Mouse (Mus musculus): ENCODE results near the gene Pkdcc. TPM values are rescaled to one million over a fixed set of nuclear protein-coding genes. Genes with fewer than 3 reads are reported as not detected.

The Pkdcc gene
- polyA plus RNA-seq, 1 experiment = 33.9 TPM

DNA sequence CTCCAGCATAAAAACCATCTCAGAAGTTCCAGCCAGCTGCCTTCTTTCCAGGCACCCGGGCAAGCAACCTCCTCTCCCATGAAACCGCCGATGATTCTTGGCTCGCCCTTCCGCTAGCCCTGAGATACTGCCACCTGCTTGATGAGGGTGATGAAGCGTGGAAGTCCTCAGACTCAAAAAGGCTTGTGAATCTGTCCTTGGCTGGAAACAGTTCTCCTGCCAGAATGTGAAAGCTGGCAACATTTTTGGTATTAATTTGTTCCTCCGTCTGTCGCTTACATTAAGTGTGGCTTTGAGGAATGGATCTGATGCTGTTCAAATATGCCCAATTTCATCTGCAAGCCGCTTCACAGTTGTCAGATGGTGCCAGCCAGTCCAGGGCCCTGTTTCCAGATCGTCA is 20.1 kb downstream of the Pkdcc start:
- no peaks in the 10 kb centered on the region for H3K4me1 ChIP-seq (ENCODE audit: control insufficient read depth, insufficient read depth, low read length)
- H3K4me3 ChIP-seq (replicated peaks; ENCODE audit: extremely low read depth, low read depth, low read length) = no peak overlapping the region
- DNase-seq = no peak
- 73% methylated on average over 10 of the region's 10 CpGs for WGBS
- no peak for TF ChIP-seq POLR2A (IDR thresholded peaks at IDR 0.05; ENCODE audit: borderline replicate concordance, extremely low read depth, low read depth, low read length)
- no peak for TF ChIP-seq CTCF (IDR thresholded peaks at IDR 0.05; ENCODE audit: insufficient read depth, low read length)

DNA sequence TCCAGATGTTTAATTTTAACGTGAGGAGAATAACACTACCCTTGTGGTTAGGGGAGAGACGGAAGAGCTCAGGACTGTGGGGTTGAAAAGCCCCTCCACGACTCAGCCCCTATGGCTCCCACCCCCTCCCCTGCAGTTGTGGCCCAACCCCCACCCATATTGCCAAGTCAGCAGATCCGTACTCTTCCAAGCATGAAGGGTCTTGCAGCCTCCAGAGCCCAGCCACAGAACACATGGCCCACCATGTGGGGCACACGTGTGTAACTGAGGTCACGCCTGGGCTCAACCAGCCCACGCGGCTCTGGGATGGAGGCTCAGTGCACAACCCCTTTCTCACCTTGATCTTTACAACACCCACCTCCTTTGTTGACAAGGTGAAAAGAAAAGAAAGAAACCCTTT is 21.1 kb downstream of the Pkdcc start:
- no peak for DNase-seq
- Histone ChIP-seq H3K4me3 (replicated peaks; ENCODE audit: extremely low read depth, low read depth, low read length) (no peak overlapping the region), H3K4me1 (ENCODE audit: control insufficient read depth, insufficient read depth, low read length) (no peaks in the 10 kb centered on the region)
- TF ChIP-seq POLR2A (IDR thresholded peaks at IDR 0.05; ENCODE audit: borderline replicate concordance, extremely low read depth, low read depth, low read length) (no peak), CTCF (IDR thresholded peaks at IDR 0.05; ENCODE audit: insufficient read depth, low read length) (no peak)
- 80% methylated on average over 8 of the region's 8 CpGs for WGBS

DNA sequence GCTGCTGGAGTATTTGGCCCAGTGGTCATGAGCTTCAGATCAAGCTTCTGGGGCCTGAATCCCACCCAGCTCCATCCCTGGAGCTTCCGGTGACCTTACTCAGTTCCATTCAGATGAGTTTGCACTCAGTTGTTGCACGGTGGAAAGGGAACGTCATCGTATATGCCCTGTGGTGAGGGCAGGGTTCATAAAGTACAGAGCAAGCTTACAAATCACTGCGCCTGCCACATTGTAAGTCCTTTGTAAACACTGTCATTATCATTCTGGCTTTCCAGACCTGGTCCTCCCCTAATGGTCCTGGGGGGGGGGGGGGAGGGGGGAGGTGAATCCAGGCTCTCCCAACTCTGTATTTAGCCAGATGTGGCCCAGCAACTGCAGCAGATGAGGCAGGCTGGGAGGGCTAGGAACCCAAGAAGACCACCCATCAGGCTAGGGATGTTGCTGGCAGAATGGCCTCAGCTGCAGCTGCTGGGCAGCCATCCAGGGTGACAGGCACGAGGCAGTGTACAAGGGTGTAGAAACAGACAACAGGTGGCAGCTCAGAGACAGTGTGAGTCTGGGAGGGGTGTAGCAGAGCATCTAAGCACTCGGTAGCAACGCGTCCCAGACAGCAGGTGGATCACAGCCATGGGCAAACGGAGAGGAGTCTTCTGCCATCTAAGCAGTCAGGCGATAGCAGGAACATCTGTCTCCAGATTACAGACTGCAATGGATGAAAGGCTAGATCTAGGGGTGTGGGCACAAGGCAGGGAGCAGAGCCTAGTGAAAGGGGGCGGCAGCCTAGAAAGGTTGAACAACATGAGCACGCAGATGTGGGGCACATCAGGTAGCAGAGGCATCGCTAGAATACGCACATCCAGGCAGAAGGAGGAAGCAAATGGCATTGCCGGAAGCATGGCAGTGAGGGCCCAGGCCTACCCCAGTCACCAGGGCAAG is 23.3 kb downstream of the Pkdcc start:
- WGBS = 69% methylated on average over 16 of the region's 16 CpGs
- no peak for TF ChIP-seq POLR2A (IDR thresholded peaks at IDR 0.05; ENCODE audit: borderline replicate concordance, extremely low read depth, low read depth, low read length)
- no peak for TF ChIP-seq CTCF (IDR thresholded peaks at IDR 0.05; ENCODE audit: insufficient read depth, low read length)
- no peak overlapping the region for H3K4me3 ChIP-seq (replicated peaks; ENCODE audit: extremely low read depth, low read depth, low read length)

DNA sequence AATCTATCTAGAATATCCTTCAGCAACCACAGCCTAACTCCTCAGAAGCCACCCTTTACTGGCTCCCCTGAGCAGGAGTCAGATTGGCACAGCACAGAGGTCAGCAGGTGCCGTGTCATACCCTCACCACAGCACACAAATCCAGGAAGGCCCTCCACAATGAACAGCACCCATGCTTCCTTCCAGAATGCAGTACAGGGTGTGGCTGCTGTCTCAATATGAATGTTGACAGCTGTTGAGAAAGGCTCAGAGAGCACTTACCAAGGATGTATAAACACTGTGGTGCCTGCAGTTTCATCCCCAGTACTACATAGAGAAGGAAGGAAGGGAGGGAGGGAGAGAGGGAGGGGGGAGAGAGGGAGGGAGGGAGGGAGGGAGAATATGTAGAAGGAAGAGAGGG is 29.4 kb downstream of the Pkdcc start:
- DNase-seq = no peak
- no peak for TF ChIP-seq CTCF (IDR thresholded peaks at IDR 0.05; ENCODE audit: insufficient read depth, low read length)
- TF ChIP-seq POLR2A (IDR thresholded peaks at IDR 0.05; ENCODE audit: borderline replicate concordance, extremely low read depth, low read depth, low read length) = no peak
- Histone ChIP-seq H3K4me3 (replicated peaks; ENCODE audit: extremely low read depth, low read depth, low read length) (no peak overlapping the region), H3K4me1 (ENCODE audit: control insufficient read depth, insufficient read depth, low read length) (peaks cover 5% of the 10 kb centered on the region)
- 8% methylated on average over 1 of the region's 1 CpGs for WGBS

More for the DNA sequence above, 23.3 kb downstream of the Pkdcc start:
- DNase-seq = no peak
- no peaks in the 10 kb centered on the region for H3K4me1 ChIP-seq (ENCODE audit: control insufficient read depth, insufficient read depth, low read length)

DNA sequence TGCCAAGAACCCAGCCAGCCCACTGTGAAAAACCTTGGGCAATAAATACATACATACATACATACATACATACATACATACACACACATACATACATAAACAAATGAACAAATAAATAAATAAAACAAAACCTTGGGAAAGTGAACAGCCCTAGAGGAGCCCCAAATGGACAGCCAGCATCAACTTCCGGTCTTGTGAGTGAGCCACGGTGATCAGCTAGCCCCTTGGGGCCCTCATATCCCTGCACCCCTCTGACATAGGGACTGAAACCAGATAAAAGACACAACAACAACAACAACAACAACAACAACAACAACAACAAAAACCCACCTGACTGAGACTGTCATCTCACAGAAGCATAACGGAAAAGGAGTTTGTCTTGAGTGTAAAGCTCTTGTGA is 30.4 kb downstream of the Pkdcc start:
- 69% methylated on average over 3 of the region's 3 CpGs for WGBS
- Histone ChIP-seq H3K4me1 (ENCODE audit: control insufficient read depth, insufficient read depth, low read length) (peaks cover 5% of the 10 kb centered on the region), H3K4me3 (replicated peaks; ENCODE audit: extremely low read depth, low read depth, low read length) (no peak overlapping the region)
- TF ChIP-seq CTCF (IDR thresholded peaks at IDR 0.05; ENCODE audit: insufficient read depth, low read length) (no peak), POLR2A (IDR thresholded peaks at IDR 0.05; ENCODE audit: borderline replicate concordance, extremely low read depth, low read depth, low read length) (no peak)
- DNase-seq = no peak

DNA sequence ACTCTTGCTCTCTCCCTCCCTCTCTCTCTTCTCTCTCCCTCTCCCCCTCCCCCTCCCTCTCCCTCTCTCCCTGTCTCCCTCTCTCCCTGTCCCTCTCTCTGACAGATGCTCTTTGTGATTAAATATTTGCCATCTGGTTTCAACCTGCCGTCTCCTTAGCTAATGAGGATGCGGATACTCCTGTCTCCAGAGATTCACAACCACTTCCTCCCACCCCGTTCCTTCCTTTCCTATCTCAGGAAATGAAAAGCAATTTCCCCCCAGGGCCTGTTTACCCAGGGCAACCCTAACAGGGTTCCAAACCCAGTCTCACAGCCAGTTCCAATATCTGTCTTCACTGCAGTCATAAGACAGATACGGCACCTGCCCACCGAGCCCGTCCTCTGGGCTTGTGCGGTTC is 31.0 kb downstream of the Pkdcc start:
- Histone ChIP-seq H3K4me3 (replicated peaks; ENCODE audit: extremely low read depth, low read depth, low read length) (no peak overlapping the region), H3K4me1 (ENCODE audit: control insufficient read depth, insufficient read depth, low read length) (peaks cover 5% of the 10 kb centered on the region)
- no peak for TF ChIP-seq CTCF (IDR thresholded peaks at IDR 0.05; ENCODE audit: insufficient read depth, low read length)
- TF ChIP-seq POLR2A (IDR thresholded peaks at IDR 0.05; ENCODE audit: borderline replicate concordance, extremely low read depth, low read depth, low read length) = no peak
- DNase-seq = no peak
- 35% methylated on average over 7 of the region's 7 CpGs for WGBS

DNA sequence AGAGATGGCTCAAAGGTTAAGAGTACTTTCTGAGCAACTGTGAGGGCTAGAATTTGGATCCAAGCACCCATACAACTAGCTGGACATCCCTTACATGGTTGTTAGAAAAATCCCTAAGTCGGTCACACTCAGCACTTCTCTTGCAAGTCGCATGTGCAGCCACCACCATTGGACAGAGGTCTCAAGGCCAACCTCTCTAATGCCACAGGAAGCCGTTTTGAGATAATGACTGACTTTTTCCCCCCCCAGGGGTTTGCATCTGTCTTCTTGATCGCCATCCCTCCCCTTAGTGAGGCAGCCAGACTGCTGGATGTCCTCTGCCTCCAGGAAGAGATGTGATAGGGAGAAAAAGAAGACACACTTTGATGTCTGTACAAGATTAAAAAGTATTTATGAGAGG is 32.1 kb downstream of the Pkdcc start:
- peaks cover 5% of the 10 kb centered on the region for H3K4me1 ChIP-seq (ENCODE audit: control insufficient read depth, insufficient read depth, low read length)
- no peak for TF ChIP-seq POLR2A (IDR thresholded peaks at IDR 0.05; ENCODE audit: borderline replicate concordance, extremely low read depth, low read depth, low read length)
- TF ChIP-seq CTCF (IDR thresholded peaks at IDR 0.05; ENCODE audit: insufficient read depth, low read length) = no peak
- no peak for DNase-seq
- H3K4me3 ChIP-seq (replicated peaks; ENCODE audit: extremely low read depth, low read depth, low read length) = no peak overlapping the region
- 64% methylated on average over 4 of the region's 4 CpGs for WGBS

DNA sequence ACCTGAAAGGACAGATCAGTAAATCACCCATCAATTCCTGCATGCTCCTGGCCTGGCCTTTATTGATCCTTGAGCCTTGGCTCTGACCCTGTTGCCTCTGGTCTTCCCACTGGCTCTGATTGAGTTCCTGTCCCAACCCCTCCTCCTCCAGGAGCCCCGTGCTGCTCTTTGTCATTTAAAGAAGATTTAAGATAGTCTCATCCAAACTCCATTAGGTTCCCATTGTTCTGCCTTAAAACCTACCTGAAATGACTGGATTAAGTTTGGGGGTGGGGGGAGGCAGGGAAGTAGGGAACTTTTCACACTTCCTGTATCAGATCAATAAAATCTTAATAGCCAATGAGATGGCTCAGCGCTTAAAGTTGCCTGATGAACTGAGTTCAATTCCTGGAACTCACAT is 33.4 kb downstream of the Pkdcc start:
- Histone ChIP-seq H3K4me3 (replicated peaks; ENCODE audit: extremely low read depth, low read depth, low read length) (no peak overlapping the region), H3K4me1 (ENCODE audit: control insufficient read depth, insufficient read depth, low read length) (peaks cover 5% of the 10 kb centered on the region)
- WGBS = 75% methylated on average over 2 of the region's 2 CpGs
- no peak for DNase-seq
- TF ChIP-seq POLR2A (IDR thresholded peaks at IDR 0.05; ENCODE audit: borderline replicate concordance, extremely low read depth, low read depth, low read length) (no peak), CTCF (IDR thresholded peaks at IDR 0.05; ENCODE audit: insufficient read depth, low read length) (no peak)

DNA sequence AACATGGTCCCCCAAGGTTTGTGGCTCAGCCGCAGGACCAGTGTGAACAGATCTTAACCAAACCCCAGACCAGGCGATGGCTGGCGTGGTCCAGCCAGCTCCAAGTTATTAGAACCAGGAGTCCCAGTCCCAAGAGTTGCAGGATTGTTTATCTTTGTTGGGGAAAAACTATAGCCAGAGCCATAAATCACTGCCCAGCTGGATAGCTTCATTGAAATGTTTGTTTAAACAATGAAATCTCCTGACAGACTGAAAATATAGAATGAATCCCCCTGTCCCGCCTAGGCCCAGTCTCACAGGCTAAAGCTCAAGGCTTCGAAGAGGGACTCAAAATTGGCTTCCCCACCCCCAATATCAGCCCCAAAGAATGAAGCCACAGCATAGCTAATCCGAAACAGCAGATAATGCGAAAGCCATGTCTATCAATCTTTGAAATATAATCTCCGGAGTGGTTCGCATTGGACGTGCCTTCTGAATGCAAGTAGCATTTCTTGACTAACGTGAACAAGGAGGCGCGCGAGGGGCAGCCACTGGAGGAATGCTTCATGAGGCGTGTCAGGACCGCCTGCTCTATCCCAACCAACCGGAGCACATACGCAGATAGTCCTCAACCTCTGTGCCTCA is 35.9 kb downstream of the Pkdcc start:
- no peak overlapping the region for H3K4me3 ChIP-seq (replicated peaks; ENCODE audit: extremely low read depth, low read depth, low read length)
- H3K4me1 ChIP-seq (ENCODE audit: control insufficient read depth, insufficient read depth, low read length) = peaks cover 2% of the 10 kb centered on the region; the same call in 1 of the 2 replicates
- TF ChIP-seq POLR2A (IDR thresholded peaks at IDR 0.05; ENCODE audit: borderline replicate concordance, extremely low read depth, low read depth, low read length) (no peak), CTCF (IDR thresholded peaks at IDR 0.05; ENCODE audit: insufficient read depth, low read length) (no peak)
- DNase-seq = no peak
- WGBS = 70% methylated on average over 18 of the region's 18 CpGs
